Mouse (Mus musculus) hindbrain, embryonic 16.5 days (tissue): Measurements from ENCODE around the gene Pigo. TPM values are rescaled to one million over a fixed set of nuclear protein-coding genes. Genes with fewer than 3 reads are reported as not detected.
"Not testable (repeated sequence)": the region's sequence is repeated elsewhere in the genome, so short reads cannot be mapped to it uniquely, and the experiment has no call there.

Experiments used
- ATAC-seq: fragments of 200-750 bp; cut with Nextera tagmentation; 2 replicates; pipeline ENCODE4 v1.8.0; 2017; ENCODE audit warnings: moderate TSS enrichment, moderate library complexity
- H3K27ac ChIP-seq: fragments of 300-500 bp; sonication (generic); 2 replicates; pipeline ENCODE4 v1.5.1; 2014; ENCODE audit warnings: low read depth, mild to moderate bottlenecking, control low read depth, low read length, moderate library complexity
- H3K27me3 ChIP-seq: fragments of 300-500 bp; sonication (generic); replicated peaks from 2 replicates; pipeline ENCODE4 v1.6.1; 2014; ENCODE audit warnings: low read length; ENCODE audit not compliant: control insufficient read depth, insufficient read depth
- H3K36me3 ChIP-seq: fragments of 300-500 bp; sonication (generic); 2 replicates; pipeline ENCODE4 v1.6.1; 2014; ENCODE audit warnings: mild to moderate bottlenecking, low read length, moderate library complexity, mixed read lengths; ENCODE audit not compliant: control insufficient read depth, insufficient read depth
- H3K4me1 ChIP-seq: fragments of 300-500 bp; sonication (generic); 2 replicates; pipeline ENCODE4 v1.6.1; 2014; ENCODE audit warnings: low read depth, low read length; ENCODE audit not compliant: control insufficient read depth, insufficient read depth
- H3K4me2 ChIP-seq: fragments of 300-500 bp; sonication (generic); 2 replicates; pipeline ENCODE4 v1.6.1; 2014; ENCODE audit warnings: mild to moderate bottlenecking, low read length, control low read depth, moderate library complexity
- H3K4me3 ChIP-seq: fragments of 300-500 bp; sonication (generic); 2 replicates; pipeline ENCODE4 v1.5.1; 2014; ENCODE audit warnings: mild to moderate bottlenecking, low read length, control low read depth, moderate library complexity
- H3K9ac ChIP-seq: fragments of 300-500 bp; sonication (generic); 2 replicates; pipeline ENCODE4 v1.6.1; 2014; ENCODE audit warnings: low read depth, mild to moderate bottlenecking, control low read depth, low read length, moderate library complexity
- H3K9me3 ChIP-seq: fragments of 300-500 bp; sonication (generic); 2 replicates; pipeline ENCODE4 v1.6.1; 2014; ENCODE audit warnings: mild to moderate bottlenecking, low read length, moderate library complexity; ENCODE audit not compliant: control insufficient read depth
- WGBS: fragments of 180-500 bp; shearing (Covaris S2); extraction: QIAGEN DNeasy Blood & Tissue Kit; methylation state at CpG from one replicate; pipeline ENCODE4 v1.1.7; 2014; 5-methylcytosine and 5-hydroxymethylcytosine counted together
- polyA plus RNA-seq: library from polyadenylated mRNA; unstranded; fragments of >200 nt; fragmentation: Nextera tagmentation; extraction: Ambion mirVana; gene quantifications from 2 replicates; pipeline ENCODE4 v1.2.1, GENCODE M21; 2015

Pigo gene
- polyA plus RNA-seq, 1 experiment from 2014 or later: 28.5 TPM

GRCm38 (mm10) chr4:42999451-43000140, 26.0 kb downstream of the Pigo start:
- Histone ChIP-seq H3K27ac (peak overlapping the region; percentile 98), H3K4me3 (peak overlapping the region; percentile 86), H3K27me3 (no peaks in the 10 kb centered on the region), H3K9ac (peak overlapping the region; percentile 94), H3K4me1 (peaks cover 20% of the 10 kb centered on the region), H3K36me3 (peaks cover 5% of the 10 kb centered on the region), H3K9me3 (no peaks in the 10 kb centered on the region), H3K4me2 (peak overlapping the region; percentile 82)
- peak; percentile 70 for ATAC-seq
- under 1% methylated on average over 44 of the region's 51 CpGs for WGBS

DNA sequence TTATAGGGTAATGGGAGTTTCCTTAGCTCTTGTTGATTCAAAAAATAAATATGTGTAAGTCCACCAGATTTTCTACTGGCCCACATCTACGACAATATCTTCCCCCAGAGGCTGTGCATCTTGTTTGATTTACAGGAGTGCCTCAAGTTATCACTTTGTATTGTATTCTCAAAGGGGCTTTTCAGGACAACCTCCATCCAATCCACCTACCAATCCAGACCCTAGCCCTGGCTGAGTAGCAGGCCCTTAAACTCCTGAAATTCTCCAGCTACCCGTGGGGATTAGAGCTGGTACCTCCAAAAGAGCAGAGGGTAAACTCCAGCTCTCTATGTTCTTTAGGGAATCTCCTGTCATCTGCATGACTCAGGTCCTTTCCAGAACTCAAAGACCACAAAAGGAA, 27.6 kb downstream of the Pigo start:
- H3K27me3 ChIP-seq: no peaks in the 10 kb centered on the region
- H3K9ac ChIP-seq: no peak overlapping the region
- ATAC-seq: no peak
- WGBS: 76% methylated on average over 2 of the region's 2 CpGs
- peaks cover 20% of the 10 kb centered on the region for H3K4me1 ChIP-seq
- H3K4me3 ChIP-seq: peak overlapping the region; percentile 86
- peak overlapping the region; percentile 82 for H3K4me2 ChIP-seq
- H3K27ac ChIP-seq: no peak overlapping the region
- no peaks in the 10 kb centered on the region for H3K9me3 ChIP-seq
- H3K36me3 ChIP-seq: peaks cover 18% of the 10 kb centered on the region

GRCm38 (mm10) chr4:42988296-42988695, 37.3 kb downstream of the Pigo start:
- Histone ChIP-seq H3K36me3 (peaks cover 65% of the 10 kb centered on the region), H3K4me2 (no peak overlapping the region), H3K9ac (no peak overlapping the region), H3K4me1 (no peaks in the 10 kb centered on the region), H3K9me3 (no peaks in the 10 kb centered on the region), H3K27ac (no peak overlapping the region), H3K27me3 (no peaks in the 10 kb centered on the region), H3K4me3 (no peak overlapping the region)
- WGBS: 89% methylated on average over 1 of the region's 1 CpGs
- no peak for ATAC-seq

- H3K27me3 ChIP-seq, H3K27ac ChIP-seq, H3K4me1 ChIP-seq, H3K4me2 ChIP-seq, H3K4me3 ChIP-seq, H3K9me3 ChIP-seq, H3K9ac ChIP-seq: not testable (repeated sequence)
- peaks cover 33% of the 10 kb centered on the region for H3K36me3 ChIP-seq
- ATAC-seq: peak; percentile 24; the same call in 1 of the 2 replicates
- WGBS: 93% methylated on average over 7 of the region's 8 CpGs
These were observed 45.2 kb downstream of the Pigo start for GRCm38 (mm10) chr4:42980467-42980866.

DNA sequence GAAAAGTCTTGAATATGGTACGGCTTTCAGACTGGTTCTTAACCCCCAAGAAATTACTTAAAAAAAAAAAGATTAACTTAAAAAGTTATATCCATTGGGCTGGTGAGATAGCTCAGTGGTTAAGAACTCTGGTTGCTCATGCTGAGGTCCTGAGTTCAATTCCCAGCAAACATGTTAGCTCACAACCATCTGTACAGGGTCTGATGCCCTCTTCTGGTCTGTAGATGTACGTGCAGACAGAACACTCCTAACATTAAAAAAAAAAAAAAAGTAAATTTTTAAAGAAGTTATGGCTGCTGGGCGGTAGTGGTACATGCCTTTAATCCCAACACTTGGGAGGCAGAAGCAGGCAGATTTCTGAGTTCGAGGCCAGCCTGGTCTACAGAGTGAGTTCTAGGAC, 47.6 kb downstream of the Pigo start:
- no peak for ATAC-seq
- Histone ChIP-seq H3K4me3 (no peak overlapping the region), H3K9ac (no peak overlapping the region), H3K36me3 (peaks cover 19% of the 10 kb centered on the region), H3K27me3 (no peaks in the 10 kb centered on the region), H3K4me2 (no peak overlapping the region), H3K4me1 (no peaks in the 10 kb centered on the region), H3K9me3 (no peaks in the 10 kb centered on the region), H3K27ac (no peak overlapping the region)
- WGBS: 94% methylated on average over 4 of the region's 4 CpGs

DNA sequence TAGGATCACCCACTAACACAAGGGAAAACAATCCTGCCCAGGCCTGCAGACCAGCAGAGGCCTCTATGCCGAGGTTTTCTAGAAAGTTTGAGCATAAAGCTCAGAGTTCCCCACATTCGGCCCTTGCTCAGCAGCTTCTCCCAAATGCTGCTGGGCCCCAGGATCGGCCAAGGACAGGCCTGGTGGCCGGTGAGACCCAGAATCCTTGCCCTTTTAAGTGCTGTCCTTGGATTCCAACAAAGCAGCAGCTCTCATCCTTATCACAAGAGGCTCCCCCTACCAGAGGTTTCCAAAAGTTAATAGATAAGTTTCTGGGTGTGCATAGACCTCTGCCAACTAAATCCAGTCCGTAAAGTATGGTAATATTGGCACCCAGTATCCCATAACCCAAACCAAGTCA, 51.8 kb downstream of the Pigo start:
- Histone ChIP-seq H3K9ac (no peak overlapping the region), H3K4me3 (no peak overlapping the region), H3K4me2 (no peak overlapping the region), H3K27ac (no peak overlapping the region), H3K4me1 (no peaks in the 10 kb centered on the region), H3K9me3 (no peaks in the 10 kb centered on the region), H3K36me3 (peaks cover 7% of the 10 kb centered on the region), H3K27me3 (no peaks in the 10 kb centered on the region)
- ATAC-seq: no peak
- 87% methylated on average over 5 of the region's 5 CpGs for WGBS

GRCm38 (mm10) chr4:42972952-42973351, 52.7 kb downstream of the Pigo start:
- Histone ChIP-seq H3K9ac (no peak overlapping the region), H3K4me1 (no peaks in the 10 kb centered on the region), H3K36me3 (no peaks in the 10 kb centered on the region; the same call in 1 of the 2 replicates), H3K27ac (no peak overlapping the region), H3K4me2 (no peak overlapping the region), H3K9me3 (no peaks in the 10 kb centered on the region), H3K27me3 (no peaks in the 10 kb centered on the region), H3K4me3 (no peak overlapping the region)
- WGBS: 84% methylated on average over 4 of the region's 4 CpGs
- no peak for ATAC-seq

GRCm38 (mm10) chr4:42969304-42969703, 56.3 kb downstream of the Pigo start, which contains the start of gene 1700022I11Rik:
Gene 1700022I11Rik (plus strand): TSS chr4:42969604.
- no peaks in the 10 kb centered on the region for H3K36me3 ChIP-seq
- H3K27me3 ChIP-seq: no peaks in the 10 kb centered on the region
- no peak within 1 kb of the TSS for H3K9ac ChIP-seq
- no peak within 1 kb of the TSS for H3K4me3 ChIP-seq
- H3K27ac ChIP-seq: no peak within 1 kb of the TSS
- peaks cover 4% of the 10 kb centered on the region for H3K4me1 ChIP-seq
- no peaks in the 10 kb centered on the region for H3K9me3 ChIP-seq
- WGBS: 95% methylated on average over 4 of the region's 4 CpGs
- no peak for ATAC-seq
- H3K4me2 ChIP-seq: no peak within 1 kb of the TSS
